Comparison of ENCODE assay signal across 20 mouse cellular contexts in genomic region chr16:93593406-93593805, GRCm38 (mm10). TPM values are rescaled to one million over a fixed set of nuclear protein-coding genes. Genes with fewer than 3 reads are reported as not detected.
"Had no signal": no experiment of that assay in that cellular context is flagged by ENCODE, and none has a peak within 500 bp of the region (broad histone marks: within the 10 kb centered on the region; RNA-seq: fewer than 3 reads in every experiment).

No protein-coding gene starts in this region.

- H3K27ac ChIP-seq: kidney, embryonic 15.5 days; limb, embryonic 12.5 days; macrophage; midbrain, embryonic 15.5 days; neural tube, embryonic 12.5 days had no signal

- H3K4me2 ChIP-seq: kidney, embryonic 15.5 days; limb, embryonic 12.5 days; liver, embryonic 11.5 days; midbrain, embryonic 11.5 days; midbrain, embryonic 15.5 days; neural tube, embryonic 12.5 days had no signal

- H3K4me1 ChIP-seq: limb, embryonic 12.5 days; megakaryocyte, embryonic 14.5 days; midbrain, embryonic 15.5 days; neural tube, embryonic 12.5 days had no signal

- H3K9me3 ChIP-seq: kidney, embryonic 15.5 days; limb, embryonic 12.5 days; midbrain, embryonic 15.5 days; neural tube, embryonic 12.5 days had no signal

- DNase-seq: kidney, adult 2 months; kidney, postnatal 25 days; retina, postnatal 1 day; right cerebral cortex, postnatal 25 days; thymus, adult 2 months; thymus, postnatal 25 days had no signal

- ATAC-seq: intestine, embryonic 16.5 days; midbrain, embryonic 15.5 days had no signal

- H3K9ac ChIP-seq: kidney, embryonic 15.5 days; limb, embryonic 12.5 days; midbrain, embryonic 15.5 days; neural tube, embryonic 12.5 days had no signal

- H3K4me3 ChIP-seq: kidney, embryonic 15.5 days; limb, embryonic 12.5 days; megakaryocyte, embryonic 14.5 days; midbrain, embryonic 15.5 days; neural tube, embryonic 12.5 days had no signal

- H3K27me3 ChIP-seq: kidney, embryonic 15.5 days; limb, embryonic 12.5 days; midbrain, embryonic 15.5 days; neural tube, embryonic 12.5 days had no signal

RNA-seq across cellular contexts. Expression of gene Gm5678, which starts 34.5 kb away (rescaled TPM):
- total RNA-seq: monocyte, adult 5-6 weeks had no signal
- polyA plus RNA-seq: intestine, embryonic 16.5 days; kidney, adult 2 months; kidney, embryonic 15.5 days; limb, embryonic 12.5 days; liver, embryonic 11.5 days; liver, embryonic 16.5 days; lung, embryonic 16.5 days; macrophage; midbrain, embryonic 11.5 days; midbrain, embryonic 15.5 days; neural tube, embryonic 12.5 days; stomach, embryonic 14.5 days; thymus, adult 2 months; urinary bladder, adult 2 months had no signal
